Mouse (Mus musculus): ENCODE results near the gene Nufip2. TPM values are rescaled to one million over a fixed set of nuclear protein-coding genes. Genes with fewer than 3 reads are reported as not detected.

Gene Nufip2
- 15.4 and 16.1 TPM in 2 replicates for polyA plus RNA-seq (2012; rRNA removed)

GRCm38 (mm10) chr11:77685383-77686265, at the start of gene Nufip2:
Gene Nufip2 (plus strand): TSS chr11:77686155.

GRCm38 (mm10) chr11:77725183-77725582, 39.2 kb downstream of the Nufip2 start, which contains the start of gene Cryba1:
Gene Cryba1 (minus strand): TSS chr11:77725283.

GRCm38 (mm10) chr11:77762783-77763672, 77.1 kb downstream of the Nufip2 start, which contains the start of gene Myo18a:
Gene Myo18a (plus strand): TSS chr11:77763246.

GRCm38 (mm10) chr11:77787707-77788106, 101.8 kb downstream of the Nufip2 start, which contains the start of gene Gm10277:
Gene Gm10277 (minus strand): TSS chr11:77787747.

Other genes starting within 250 kb of the Nufip2 start
- 1.5 and 2.7 TPM in 2 replicates for gene Coro6, start 223.7 kb upstream of the Nufip2 start, polyA plus RNA-seq (2012; rRNA removed)
- gene Ankrd13b, start 196.5 kb upstream of the Nufip2 start, polyA plus RNA-seq (2012; rRNA removed) = 247 and 265 TPM in 2 replicates
- 81.5 and 84.9 TPM in 2 replicates for gene Git1, start 192.6 kb upstream of the Nufip2 start, polyA plus RNA-seq (2012; rRNA removed)
- 0.43 and 0.55 TPM in 2 replicates for gene Abhd15, start 171.0 kb upstream of the Nufip2 start, polyA plus RNA-seq (2012; rRNA removed)
- 14.1 and 20.4 TPM in 2 replicates for gene Trp53i13, start 170.2 kb upstream of the Nufip2 start, polyA plus RNA-seq (2012; rRNA removed)
- not detected in 2 replicates for gene Gm10392, start 167.0 kb upstream of the Nufip2 start, polyA plus RNA-seq (2012; rRNA removed)
- gene Taok1, start 78.3 kb upstream of the Nufip2 start, polyA plus RNA-seq (2012; rRNA removed) = 19.0 and 21.7 TPM in 2 replicates
- 0.26 TPM in 1 of 2 replicates, not detected in the other for gene Cryba1, start 39.1 kb downstream of the Nufip2 start, polyA plus RNA-seq (2012; rRNA removed)
- gene Myo18a, start 77.1 kb downstream of the Nufip2 start, polyA plus RNA-seq (2012; rRNA removed) = 38.3 and 43.1 TPM in 2 replicates
- not detected in 2 replicates for gene Gm10277, start 101.6 kb downstream of the Nufip2 start, polyA plus RNA-seq (2012; rRNA removed)
- gene Pipox, start 207.9 kb downstream of the Nufip2 start, polyA plus RNA-seq (2012; rRNA removed) = 12.1 and 17.9 TPM in 2 replicates
- 139 and 182 TPM in 2 replicates for gene Sez6, start 244.6 kb downstream of the Nufip2 start, polyA plus RNA-seq (2012; rRNA removed)

Measured in central nervous system, embryonic 14 days (tissue).